ENCODE assay signal across 22 mouse cellular contexts in the genomic region with DNA sequence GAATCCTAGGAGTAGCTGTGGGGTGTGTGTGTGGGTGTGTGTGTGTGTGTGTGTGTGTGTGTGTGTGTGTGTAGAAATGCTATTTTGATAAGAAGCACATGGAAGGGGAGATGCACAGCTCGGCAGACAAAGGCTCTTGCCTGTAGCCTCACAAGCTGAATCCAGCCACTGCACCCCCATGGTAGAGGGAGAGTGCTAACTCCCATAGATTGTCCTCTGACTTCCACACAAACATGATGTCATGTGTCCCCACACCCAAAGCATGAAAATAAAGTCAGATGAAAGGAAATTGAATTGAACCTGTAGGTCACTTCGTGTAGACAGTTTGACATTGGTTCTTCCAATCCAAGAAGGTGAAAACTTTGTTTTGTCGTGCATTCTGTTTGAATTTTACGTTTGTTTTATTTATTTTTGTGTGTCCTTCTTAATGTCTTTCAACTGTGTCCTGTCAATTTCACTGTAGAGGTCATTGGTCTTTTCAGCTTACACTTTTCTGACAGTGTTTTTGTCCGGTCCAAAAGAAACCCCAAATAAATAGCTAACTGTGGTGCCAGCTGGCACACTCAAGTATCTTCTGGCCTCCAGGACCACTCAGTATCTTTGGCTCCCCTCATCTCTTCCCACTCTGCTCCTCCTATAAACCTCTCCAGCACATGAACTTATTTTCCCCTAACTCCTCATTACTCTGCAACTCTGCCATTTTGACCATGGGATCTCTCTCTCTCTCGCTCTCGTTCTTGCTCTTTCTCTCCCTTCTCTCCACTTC. TPM values are rescaled to one million over a fixed set of nuclear protein-coding genes. Genes with fewer than 3 reads are reported as not detected.
"Had no signal": no experiment of that assay in that cellular context is flagged by ENCODE, and none has a peak within 500 bp of the region (broad histone marks: within the 10 kb centered on the region; RNA-seq: fewer than 3 reads in every experiment).

No protein-coding gene starts in this region.

- H3K27me3 ChIP-seq: limb, embryonic 15.5 days; midbrain, embryonic 13.5 days; midbrain, embryonic 15.5 days; neural tube, embryonic 12.5 days; stomach, embryonic 15.5 days had no signal

- H3K9me3 ChIP-seq: limb, embryonic 15.5 days; liver, embryonic 12.5 days; midbrain, embryonic 13.5 days; midbrain, embryonic 15.5 days; neural tube, embryonic 12.5 days; stomach, embryonic 15.5 days had no signal

- H3K4me3 ChIP-seq: limb, embryonic 15.5 days; liver, embryonic 12.5 days; megakaryocyte, embryonic 14.5 days; midbrain, embryonic 13.5 days; midbrain, embryonic 15.5 days; neural tube, embryonic 12.5 days; stomach, embryonic 15.5 days had no signal

- H3K27ac ChIP-seq: limb, embryonic 15.5 days; liver, embryonic 12.5 days; liver, embryonic 14.5 days; macrophage; midbrain, embryonic 13.5 days; midbrain, embryonic 15.5 days; neural tube, embryonic 12.5 days; stomach, embryonic 15.5 days; stomach, postnatal 0 days had no signal

- H3K36me3 ChIP-seq: limb, embryonic 15.5 days; liver, embryonic 12.5 days; midbrain, embryonic 13.5 days; midbrain, embryonic 15.5 days; neural tube, embryonic 12.5 days; stomach, embryonic 15.5 days had no signal

- H3K4me1 ChIP-seq: limb, embryonic 15.5 days; megakaryocyte, embryonic 14.5 days; midbrain, embryonic 13.5 days; midbrain, embryonic 15.5 days; neural tube, embryonic 12.5 days; stomach, embryonic 15.5 days had no signal

- H3K9ac ChIP-seq: limb, embryonic 15.5 days; liver, embryonic 12.5 days; liver, embryonic 14.5 days; midbrain, embryonic 13.5 days; midbrain, embryonic 15.5 days; neural tube, embryonic 12.5 days; stomach, embryonic 15.5 days had no signal

- ATAC-seq: liver, embryonic 12.5 days; midbrain, embryonic 13.5 days; midbrain, embryonic 15.5 days had no signal

- H3K4me2 ChIP-seq: limb, embryonic 15.5 days; liver, embryonic 12.5 days; midbrain, embryonic 11.5 days; midbrain, embryonic 13.5 days; midbrain, embryonic 15.5 days; neural tube, embryonic 12.5 days; stomach, embryonic 15.5 days had no signal

- DNase-seq: right cerebral cortex, postnatal 14 days; thymus, adult 2 months; thymus, postnatal 25 days; thymus, postnatal 4 days had no signal

RNA-seq across cellular contexts. Expression of gene Gm49496, which starts 33.2 kb away (rescaled TPM):
- polyA plus RNA-seq: limb, embryonic 15.5 days; liver, adult 2 months; liver, embryonic 12.5 days; liver, embryonic 16.5 days; macrophage; midbrain, embryonic 11.5 days; midbrain, embryonic 13.5 days; midbrain, embryonic 15.5 days; midbrain, postnatal 0 days; neural tube, embryonic 12.5 days; neural tube, embryonic 14.5 days; spleen, adult 2 months; stomach, embryonic 15.5 days; stomach, postnatal 0 days; testis, adult 2 months; thymus, adult 2 months; urinary bladder, adult 2 months had no signal
